Mouse (Mus musculus) heart, adult 9 months (tissue): ENCODE data around the gene Tcaf3.

ENCODE experiments used
- DNase-seq, 2 experiments: peaks; one replicate each; pipeline ENCODE4 v3.0.0; 2022; ENCODE audit warnings: low spot score in 2 of 2

Tcaf3 gene

GRCm38 (mm10) chr6:42597592-42597991 lies at the start of gene Tcaf3:
TSS of gene Tcaf3 (minus strand) at chr6:42597692.
- no peak for DNase-seq

- peak; percentile 95 to 96 for DNase-seq
These were observed 47.5 kb upstream of the Tcaf3 start, which contains the start of gene Tcaf2 for GRCm38 (mm10) chr6:42644912-42645549. TSS of gene Tcaf2 (minus strand) at chr6:42645254.

- no peak for DNase-seq
These were observed 36.9 kb upstream of the Tcaf3 start for GRCm38 (mm10) chr6:42634393-42634792.

- no peak for DNase-seq
These were observed 33.9 kb upstream of the Tcaf3 start for GRCm38 (mm10) chr6:42631395-42631794.

GRCm38 (mm10) chr6:42616904-42617303 lies 19.4 kb upstream of the Tcaf3 start:
- DNase-seq: no peak

- DNase-seq: no peak
These were observed 14.7 kb upstream of the Tcaf3 start for GRCm38 (mm10) chr6:42612218-42612617.

- no peak for DNase-seq
These were observed 13.5 kb upstream of the Tcaf3 start for GRCm38 (mm10) chr6:42610954-42611522.

- no peak for DNase-seq
These were observed 4.2 kb downstream of the Tcaf3 start for GRCm38 (mm10) chr6:42593138-42593882.

- DNase-seq: no peak
These were observed 10.9 kb downstream of the Tcaf3 start for GRCm38 (mm10) chr6:42586569-42586968.

- peak in 1 of 2 experiments; percentile 45 for DNase-seq
These were observed 14.0 kb downstream of the Tcaf3 start for GRCm38 (mm10) chr6:42583488-42583872.

GRCm38 (mm10) chr6:42582741-42583487 lies 14.6 kb downstream of the Tcaf3 start:
- DNase-seq: no peak

- no peak for DNase-seq
These were observed 18.8 kb downstream of the Tcaf3 start for GRCm38 (mm10) chr6:42578678-42579077.

GRCm38 (mm10) chr6:42577433-42577832 lies 20.1 kb downstream of the Tcaf3 start:
- DNase-seq: no peak

- DNase-seq: no peak
These were observed 29.3 kb downstream of the Tcaf3 start for GRCm38 (mm10) chr6:42568205-42568604.

GRCm38 (mm10) chr6:42566076-42566598 lies 31.4 kb downstream of the Tcaf3 start:
- DNase-seq: no peak

GRCm38 (mm10) chr6:42562280-42562679 lies 35.2 kb downstream of the Tcaf3 start:
- no peak for DNase-seq

GRCm38 (mm10) chr6:42560885-42561284 lies 36.6 kb downstream of the Tcaf3 start:
- DNase-seq: no peak

- no peak for DNase-seq
These were observed 38.9 kb downstream of the Tcaf3 start for GRCm38 (mm10) chr6:42558641-42559040.

- peak in 1 of 2 experiments; percentile 7 for DNase-seq
These were observed 50.0 kb downstream of the Tcaf3 start, which contains the start of gene Olfr455 for GRCm38 (mm10) chr6:42547461-42547860. TSS of gene Olfr455 (minus strand) at chr6:42547587.

GRCm38 (mm10) chr6:42546180-42546579 lies 51.3 kb downstream of the Tcaf3 start:
- no peak for DNase-seq

GRCm38 (mm10) chr6:42545451-42545885 lies 52.0 kb downstream of the Tcaf3 start:
- peak; percentile 57 to 66 for DNase-seq

GRCm38 (mm10) chr6:42544846-42545245 lies 52.6 kb downstream of the Tcaf3 start:
- no peak for DNase-seq
